Mouse (Mus musculus): ENCODE results near the gene Wdfy4. TPM values are rescaled to one million over a fixed set of nuclear protein-coding genes. Genes with fewer than 3 reads are reported as not detected.

The Wdfy4 gene
- polyA plus RNA-seq, 1 experiment: 19.4 TPM

DNA sequence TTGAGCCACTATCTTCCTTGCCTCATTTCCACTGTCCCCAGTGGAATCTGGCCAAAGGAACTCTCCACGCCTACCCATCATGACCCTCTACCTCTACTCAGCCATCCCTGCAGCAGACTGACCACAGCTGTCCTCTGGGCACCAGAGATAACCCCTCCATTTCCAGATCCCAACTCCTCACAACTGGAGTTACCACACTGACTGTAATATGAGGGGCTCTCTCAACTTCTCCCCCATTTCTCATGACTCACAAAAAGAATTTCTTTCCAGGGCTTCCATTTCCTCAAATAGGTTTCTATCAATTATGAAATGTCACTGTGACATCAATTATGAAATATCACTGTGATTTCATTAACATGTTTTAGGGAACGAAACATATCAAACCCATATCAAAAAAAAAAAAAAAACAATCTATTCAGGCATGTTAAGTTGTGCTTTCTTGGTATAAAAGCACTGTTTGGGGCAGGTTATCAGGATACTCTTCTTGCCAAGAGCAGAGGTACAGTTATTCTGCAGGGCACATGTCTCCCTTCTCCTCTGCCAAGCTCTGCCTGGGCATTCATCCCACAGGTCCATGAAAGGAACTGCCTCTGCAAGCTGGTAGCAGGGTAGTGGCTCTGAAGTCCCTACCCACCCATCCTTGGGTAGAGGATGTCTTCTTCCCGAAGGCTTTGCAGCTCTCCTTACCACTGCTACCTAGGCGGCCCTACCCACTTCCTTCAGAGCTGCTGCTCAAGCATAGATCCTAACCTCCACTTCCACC is 10.1 kb downstream of the Wdfy4 start:
- H3K4me3 ChIP-seq (ENCODE audit: control insufficient read depth, insufficient read depth, low read length): no peak overlapping the region
- DNase-seq: no peak
- H3K4me1 ChIP-seq (replicated peaks; ENCODE audit: control insufficient read depth, insufficient read depth, low read length): no peaks in the 10 kb centered on the region
- TF ChIP-seq CTCF (IDR thresholded peaks at IDR 0.05; ENCODE audit: borderline replicate concordance, control insufficient read depth, extremely low read depth, insufficient read depth, low read length, poor library complexity) (no peak), POLR2A (IDR thresholded peaks at IDR 0.05; ENCODE audit: control insufficient read depth, extremely low read depth, insufficient read depth, low read length, poor library complexity) (no peak)
- WGBS: 84% methylated on average over 4 of the region's 4 CpGs
- H3K27me3 ChIP-seq (ENCODE audit: control insufficient read depth, insufficient read depth, low read length): no peaks in the 10 kb centered on the region
- H3K36me3 ChIP-seq (ENCODE audit: control insufficient read depth, insufficient read depth, low read length): no peaks in the 10 kb centered on the region
- no peak overlapping the region for H3K27ac ChIP-seq (ENCODE audit: control insufficient read depth, insufficient read depth, low read length)

DNA sequence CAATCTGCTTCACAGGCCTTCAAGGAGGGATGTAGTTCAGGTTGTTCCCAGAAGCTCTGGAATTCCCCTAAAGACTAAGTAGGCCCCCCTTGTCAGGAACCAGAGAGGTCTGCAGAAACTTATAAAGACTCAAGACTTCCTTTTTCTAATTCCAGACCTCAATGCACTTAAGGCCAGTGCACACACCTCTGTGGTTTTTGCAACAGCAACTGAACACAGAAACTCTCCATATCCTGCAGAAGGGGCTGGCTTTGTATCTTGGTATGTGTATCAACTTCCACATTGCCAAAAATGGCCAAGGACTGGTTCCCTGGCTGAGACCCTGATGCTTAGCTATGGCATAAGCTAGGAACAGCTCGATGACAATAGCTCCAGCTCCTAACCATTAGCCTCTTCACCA is 13.4 kb downstream of the Wdfy4 start:
- TF ChIP-seq POLR2A (IDR thresholded peaks at IDR 0.05; ENCODE audit: control insufficient read depth, extremely low read depth, insufficient read depth, low read length, poor library complexity) (no peak), CTCF (IDR thresholded peaks at IDR 0.05; ENCODE audit: borderline replicate concordance, control insufficient read depth, extremely low read depth, insufficient read depth, low read length, poor library complexity) (no peak)
- H3K36me3 ChIP-seq (ENCODE audit: control insufficient read depth, insufficient read depth, low read length): no peaks in the 10 kb centered on the region
- H3K27ac ChIP-seq (ENCODE audit: control insufficient read depth, insufficient read depth, low read length): no peak overlapping the region
- no peak for DNase-seq
- no peaks in the 10 kb centered on the region for H3K27me3 ChIP-seq (ENCODE audit: control insufficient read depth, insufficient read depth, low read length)
- H3K4me3 ChIP-seq (ENCODE audit: control insufficient read depth, insufficient read depth, low read length): no peak overlapping the region
- no peaks in the 10 kb centered on the region for H3K4me1 ChIP-seq (replicated peaks; ENCODE audit: control insufficient read depth, insufficient read depth, low read length)
- WGBS: 9% methylated on average over 1 of the region's 1 CpGs

DNA sequence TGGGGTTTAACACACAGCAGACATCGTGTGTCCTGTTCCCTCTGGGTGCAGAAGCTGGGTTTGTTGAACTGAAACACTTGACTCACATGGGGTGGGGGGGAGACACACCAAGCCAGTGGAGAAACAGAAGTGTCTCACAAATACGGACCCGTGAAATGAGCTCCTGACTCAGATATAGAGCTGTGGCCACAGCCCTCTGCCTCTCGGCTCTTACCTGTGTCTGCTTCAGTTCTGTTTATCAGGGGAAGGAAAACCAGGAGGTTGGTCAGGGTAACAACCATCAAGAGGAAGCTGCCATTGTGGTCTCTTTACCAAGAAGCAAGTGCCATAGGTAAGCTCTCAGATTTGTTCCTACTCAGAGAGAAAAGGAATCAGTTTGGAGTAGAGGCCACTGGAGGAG is 16.6 kb downstream of the Wdfy4 start:
- H3K4me3 ChIP-seq (ENCODE audit: control insufficient read depth, insufficient read depth, low read length): no peak overlapping the region
- no peak overlapping the region for H3K27ac ChIP-seq (ENCODE audit: control insufficient read depth, insufficient read depth, low read length)
- no peaks in the 10 kb centered on the region for H3K27me3 ChIP-seq (ENCODE audit: control insufficient read depth, insufficient read depth, low read length)
- DNase-seq: no peak
- 34% methylated on average over 4 of the region's 4 CpGs for WGBS
- H3K4me1 ChIP-seq (replicated peaks; ENCODE audit: control insufficient read depth, insufficient read depth, low read length): no peaks in the 10 kb centered on the region
- H3K36me3 ChIP-seq (ENCODE audit: control insufficient read depth, insufficient read depth, low read length): no peaks in the 10 kb centered on the region
- TF ChIP-seq POLR2A (IDR thresholded peaks at IDR 0.05; ENCODE audit: control insufficient read depth, extremely low read depth, insufficient read depth, low read length, poor library complexity) (no peak), CTCF (IDR thresholded peaks at IDR 0.05; ENCODE audit: borderline replicate concordance, control insufficient read depth, extremely low read depth, insufficient read depth, low read length, poor library complexity) (no peak)

DNA sequence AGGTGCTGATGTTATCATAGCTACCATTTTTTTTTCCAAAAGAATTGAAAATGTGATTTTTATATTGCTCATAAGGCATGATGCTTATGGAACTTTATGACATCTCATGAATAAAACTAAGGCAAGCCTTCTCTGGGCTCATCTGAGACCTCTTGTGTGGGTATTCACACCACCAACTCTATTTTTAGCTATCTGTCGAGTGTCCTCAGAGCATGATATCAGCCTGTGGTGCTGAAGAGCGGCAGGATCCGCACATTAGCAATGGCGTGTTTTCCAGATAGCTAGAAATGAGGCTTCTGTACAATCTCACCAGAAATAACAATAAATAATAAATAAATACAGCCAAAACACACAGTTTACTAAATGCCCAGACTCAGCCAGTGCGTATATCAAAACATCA is 23.1 kb downstream of the Wdfy4 start:
- Histone ChIP-seq H3K27me3 (ENCODE audit: control insufficient read depth, insufficient read depth, low read length) (no peaks in the 10 kb centered on the region), H3K36me3 (ENCODE audit: control insufficient read depth, insufficient read depth, low read length) (no peaks in the 10 kb centered on the region), H3K4me3 (ENCODE audit: control insufficient read depth, insufficient read depth, low read length) (no peak overlapping the region), H3K27ac (ENCODE audit: control insufficient read depth, insufficient read depth, low read length) (no peak overlapping the region), H3K4me1 (replicated peaks; ENCODE audit: control insufficient read depth, insufficient read depth, low read length) (no peaks in the 10 kb centered on the region)
- no peak for DNase-seq
- TF ChIP-seq POLR2A (IDR thresholded peaks at IDR 0.05; ENCODE audit: control insufficient read depth, extremely low read depth, insufficient read depth, low read length, poor library complexity) (no peak), CTCF (IDR thresholded peaks at IDR 0.05; ENCODE audit: borderline replicate concordance, control insufficient read depth, extremely low read depth, insufficient read depth, low read length, poor library complexity) (no peak)
- 89% methylated on average over 5 of the region's 5 CpGs for WGBS

DNA sequence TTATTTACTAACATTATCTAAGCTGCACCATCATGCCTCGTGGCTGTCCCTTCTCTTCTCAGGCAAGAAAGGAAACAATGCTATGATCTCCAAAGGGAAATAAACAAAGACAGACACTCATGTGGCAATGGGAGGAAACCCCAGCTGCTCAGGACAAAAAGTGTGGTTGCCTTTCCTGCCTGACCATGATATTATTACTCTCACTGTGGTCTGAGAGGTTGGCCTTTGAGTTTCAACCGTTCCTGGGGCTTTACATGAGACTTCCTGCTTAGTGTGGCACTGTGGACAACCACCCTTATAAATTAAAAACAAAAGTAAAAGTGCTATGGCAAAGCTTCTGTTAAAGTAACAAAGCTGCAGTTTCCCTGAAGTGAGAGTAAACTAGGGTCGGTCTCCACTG is 27.0 kb downstream of the Wdfy4 start:
- H3K36me3 ChIP-seq (ENCODE audit: control insufficient read depth, insufficient read depth, low read length): no peaks in the 10 kb centered on the region

DNA sequence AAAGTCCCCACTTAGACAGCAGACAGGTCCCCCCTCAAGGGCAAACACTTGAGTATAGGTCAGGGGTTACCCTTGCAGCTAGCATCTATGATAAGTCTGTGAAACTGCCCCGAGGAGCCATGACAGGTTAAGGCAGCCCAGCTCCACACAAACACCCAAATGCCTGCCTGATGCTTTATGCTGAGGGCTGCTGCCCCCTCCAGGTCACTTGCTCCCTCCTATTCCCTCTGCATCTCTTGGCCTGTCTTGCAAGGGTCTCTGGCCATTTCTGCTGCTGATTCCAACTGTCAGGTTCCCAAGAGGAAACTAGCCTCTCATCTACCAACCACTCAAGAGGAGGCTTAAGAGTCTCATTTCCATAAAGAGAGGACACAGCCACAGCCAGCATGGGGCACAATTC is 32.4 kb downstream of the Wdfy4 start:
- no peak overlapping the region for H3K4me3 ChIP-seq (ENCODE audit: control insufficient read depth, insufficient read depth, low read length)
- TF ChIP-seq POLR2A (IDR thresholded peaks at IDR 0.05; ENCODE audit: control insufficient read depth, extremely low read depth, insufficient read depth, low read length, poor library complexity) (no peak), CTCF (IDR thresholded peaks at IDR 0.05; ENCODE audit: borderline replicate concordance, control insufficient read depth, extremely low read depth, insufficient read depth, low read length, poor library complexity) (no peak)
- no peaks in the 10 kb centered on the region for H3K27me3 ChIP-seq (ENCODE audit: control insufficient read depth, insufficient read depth, low read length)
- no peaks in the 10 kb centered on the region for H3K36me3 ChIP-seq (ENCODE audit: control insufficient read depth, insufficient read depth, low read length)
- WGBS: 96% methylated on average over 1 of the region's 1 CpGs
- H3K27ac ChIP-seq (ENCODE audit: control insufficient read depth, insufficient read depth, low read length): no peak overlapping the region
- DNase-seq: peak; percentile 6
- H3K4me1 ChIP-seq (replicated peaks; ENCODE audit: control insufficient read depth, insufficient read depth, low read length): no peaks in the 10 kb centered on the region

More for the DNA sequence above, 27.0 kb downstream of the Wdfy4 start:
- WGBS: 3% methylated on average over 3 of the region's 3 CpGs
- DNase-seq: no peak
- H3K4me3 ChIP-seq (ENCODE audit: control insufficient read depth, insufficient read depth, low read length): no peak overlapping the region
- no peaks in the 10 kb centered on the region for H3K27me3 ChIP-seq (ENCODE audit: control insufficient read depth, insufficient read depth, low read length)
- TF ChIP-seq CTCF (IDR thresholded peaks at IDR 0.05; ENCODE audit: borderline replicate concordance, control insufficient read depth, extremely low read depth, insufficient read depth, low read length, poor library complexity) (no peak), POLR2A (IDR thresholded peaks at IDR 0.05; ENCODE audit: control insufficient read depth, extremely low read depth, insufficient read depth, low read length, poor library complexity) (no peak)
- H3K27ac ChIP-seq (ENCODE audit: control insufficient read depth, insufficient read depth, low read length): no peak overlapping the region
- H3K4me1 ChIP-seq (replicated peaks; ENCODE audit: control insufficient read depth, insufficient read depth, low read length): no peaks in the 10 kb centered on the region

Data from thymus, adult 2 months (tissue).